Comparison of ENCODE assay signal across 25 mouse cellular contexts in genomic region chr1:154728682-154729081, GRCm38 (mm10).
A peak's percentile ranks its signal among the peaks of the same experiment; 100 is the strongest.
DNase-seq lines count a peak whose midpoint lies in the region; ATAC-seq lines count a peak whose summit lies in the region.
"Had no signal": no experiment of that assay in that cellular context is flagged by ENCODE, and none has a peak within 500 bp of the region (broad histone marks: within the 10 kb centered on the region; RNA-seq: fewer than 3 reads in every experiment).

No protein-coding gene starts in this region.

- H3K4me3 ChIP-seq in forebrain, embryonic 11.5 days (ENCODE audit: low read depth, low read length) = no peak overlapping the region
- no peak overlapping the region for H3K4me3 ChIP-seq in forebrain, embryonic 16.5 days (replicated peaks; ENCODE audit: low read length)
- no peak overlapping the region for H3K4me3 ChIP-seq in heart, embryonic 10.5 days
- no peak overlapping the region for H3K4me3 ChIP-seq in midbrain, embryonic 11.5 days (ENCODE audit: low read depth, low read length)
- no peak overlapping the region for H3K4me3 ChIP-seq in midbrain, embryonic 16.5 days (ENCODE audit: low read depth, low read length)
- H3K4me3 ChIP-seq: embryonic facial prominence, embryonic 13.5 days; embryonic facial prominence, embryonic 15.5 days; erythroblast, embryonic 14.5 days; forebrain, embryonic 10.5 days; forebrain, embryonic 13.5 days; forebrain, embryonic 15.5 days had no signal

- DNase-seq in forebrain, embryonic 11.5 days (ENCODE audit: low spot score) = no peak
- DNase-seq in heart, embryonic 10.5 days (ENCODE audit: low spot score) = peak; percentile 41
- DNase-seq in heart, adult 9 months (ENCODE audit: low spot score in 2 of 2) = no peak
- DNase-seq in midbrain, embryonic 11.5 days (ENCODE audit: low spot score, missing footprints) = peak; percentile 87
- DNase-seq in ZHBTc4 (ENCODE audit: low read depth, low spot score) = peak; percentile 54
- no peak for DNase-seq in spleen, postnatal 14 days (ENCODE audit: low spot score in 2 of 2)
- DNase-seq: adrenal gland, adult 2 months; adrenal gland, postnatal 10 days; adrenal gland, postnatal 25 days; B cell, adult 2 months; cerebellum, adult 11 months; cerebellum, adult 18-20 months; cerebellum, adult 8-10 months; cerebellum, adult 9-11 months; embryo, embryonic 11 days had no signal

- no peaks in the 10 kb centered on the region for H3K9me3 ChIP-seq in forebrain, embryonic 11.5 days (ENCODE audit: control insufficient read depth, low read length)
- no peaks in the 10 kb centered on the region for H3K9me3 ChIP-seq in forebrain, embryonic 16.5 days (ENCODE audit: control insufficient read depth, low read length)
- no peaks in the 10 kb centered on the region for H3K9me3 ChIP-seq in heart, embryonic 10.5 days
- H3K9me3 ChIP-seq in midbrain, embryonic 11.5 days (ENCODE audit: control insufficient read depth, low read length) = no peaks in the 10 kb centered on the region
- H3K9me3 ChIP-seq in midbrain, embryonic 16.5 days (replicated peaks; ENCODE audit: control insufficient read depth, low read length, poor library complexity, severe bottlenecking) = no peaks in the 10 kb centered on the region
- H3K9me3 ChIP-seq: embryonic facial prominence, embryonic 13.5 days; embryonic facial prominence, embryonic 15.5 days; forebrain, embryonic 10.5 days; forebrain, embryonic 13.5 days; forebrain, embryonic 15.5 days had no signal

- H3K27ac ChIP-seq in forebrain, embryonic 11.5 days (ENCODE audit: low read depth, low read length) = no peak overlapping the region
- H3K27ac ChIP-seq in forebrain, embryonic 16.5 days (ENCODE audit: low read length) = no peak overlapping the region
- H3K27ac ChIP-seq in heart, embryonic 10.5 days = no peak overlapping the region
- H3K27ac ChIP-seq in midbrain, embryonic 11.5 days (ENCODE audit: low read depth, low read length) = no peak overlapping the region
- no peak overlapping the region for H3K27ac ChIP-seq in midbrain, embryonic 16.5 days (ENCODE audit: low read length)
- H3K27ac ChIP-seq: embryonic facial prominence, embryonic 13.5 days; embryonic facial prominence, embryonic 15.5 days; forebrain, embryonic 10.5 days; forebrain, embryonic 13.5 days; forebrain, embryonic 15.5 days had no signal

- H3K4me1 ChIP-seq in forebrain, embryonic 11.5 days (replicated peaks; ENCODE audit: control insufficient read depth, insufficient read depth, low read length) = 0 out of 2 replicates have a peak, but pooled peaks cover 9% of the 10 kb centered on the region
- peaks cover 41% of the 10 kb centered on the region for H3K4me1 ChIP-seq in forebrain, embryonic 16.5 days (replicated peaks; ENCODE audit: control insufficient read depth, insufficient read depth, low read length)
- H3K4me1 ChIP-seq in heart, embryonic 10.5 days = peaks cover 22% of the 10 kb centered on the region
- peaks cover 20% of the 10 kb centered on the region for H3K4me1 ChIP-seq in midbrain, embryonic 11.5 days (ENCODE audit: control insufficient read depth, insufficient read depth, low read length)
- H3K4me1 ChIP-seq in midbrain, embryonic 16.5 days (ENCODE audit: control insufficient read depth, insufficient read depth, low read length) = peaks cover 12% of the 10 kb centered on the region; the same call in 1 of the 2 replicates

- H3K4me2 ChIP-seq in forebrain, embryonic 11.5 days (ENCODE audit: low read depth, low read length, severe bottlenecking) = no peak overlapping the region
- H3K4me2 ChIP-seq in forebrain, embryonic 16.5 days (ENCODE audit: low read length) = no peak overlapping the region
- no peak overlapping the region for H3K4me2 ChIP-seq in midbrain, embryonic 11.5 days
- no peak overlapping the region for H3K4me2 ChIP-seq in midbrain, embryonic 16.5 days (ENCODE audit: low read length)
- H3K4me2 ChIP-seq: embryonic facial prominence, embryonic 13.5 days; embryonic facial prominence, embryonic 15.5 days; forebrain, embryonic 13.5 days; forebrain, embryonic 15.5 days had no signal

- H3K36me3 ChIP-seq in forebrain, embryonic 11.5 days (ENCODE audit: control insufficient read depth, insufficient read depth, low read length) = no peaks in the 10 kb centered on the region
- no peaks in the 10 kb centered on the region for H3K36me3 ChIP-seq in forebrain, embryonic 16.5 days (ENCODE audit: control insufficient read depth, insufficient read depth)
- no peaks in the 10 kb centered on the region for H3K36me3 ChIP-seq in heart, embryonic 10.5 days
- H3K36me3 ChIP-seq in midbrain, embryonic 11.5 days (ENCODE audit: control insufficient read depth, insufficient read depth, low read length) = no peaks in the 10 kb centered on the region
- H3K36me3 ChIP-seq in midbrain, embryonic 16.5 days (ENCODE audit: control insufficient read depth, insufficient read depth, low read length) = no peaks in the 10 kb centered on the region
- H3K36me3 ChIP-seq: embryonic facial prominence, embryonic 13.5 days; embryonic facial prominence, embryonic 15.5 days; forebrain, embryonic 10.5 days; forebrain, embryonic 15.5 days had no signal

- peaks cover 36% of the 10 kb centered on the region for H3K27me3 ChIP-seq in forebrain, embryonic 11.5 days (ENCODE audit: control insufficient read depth, insufficient read depth, low read length)
- H3K27me3 ChIP-seq in forebrain, embryonic 16.5 days (replicated peaks; ENCODE audit: control insufficient read depth, insufficient read depth, low read length) = peaks cover 8% of the 10 kb centered on the region
- peaks cover 62% of the 10 kb centered on the region for H3K27me3 ChIP-seq in heart, embryonic 10.5 days (ENCODE audit: insufficient read depth, poor library complexity, severe bottlenecking)
- peaks cover 33% of the 10 kb centered on the region for H3K27me3 ChIP-seq in midbrain, embryonic 11.5 days (ENCODE audit: control insufficient read depth, insufficient read depth, low read length)
- H3K27me3 ChIP-seq in midbrain, embryonic 16.5 days (ENCODE audit: control insufficient read depth, insufficient read depth, low read depth, low read length) = peaks cover 6% of the 10 kb centered on the region
- H3K27me3 ChIP-seq: CH12.LX had no signal

- ATAC-seq in forebrain, embryonic 11.5 days (replicated peaks; ENCODE audit: low FRiP score) = no peak
- ATAC-seq in forebrain, embryonic 16.5 days = no peak
- ATAC-seq in midbrain, embryonic 11.5 days (ENCODE audit: low FRiP score) = no peak
- no peak for ATAC-seq in midbrain, embryonic 16.5 days
- ATAC-seq: CD4-positive, CD25-positive, alpha-beta regulatory T cell, adult 4 months; forebrain, embryonic 13.5 days; forebrain, embryonic 15.5 days had no signal

- 44% methylated on average over 5 of the region's 5 CpGs for WGBS in forebrain, embryonic 11.5 days
- 47% methylated on average over 5 of the region's 5 CpGs for WGBS in forebrain, embryonic 16.5 days
- 45% methylated on average over 5 of the region's 5 CpGs for WGBS in heart, embryonic 10.5 days
- 47% methylated on average over 5 of the region's 5 CpGs for WGBS in midbrain, embryonic 11.5 days
- WGBS in midbrain, embryonic 16.5 days = 40% methylated on average over 5 of the region's 5 CpGs

- H3K9ac ChIP-seq in forebrain, embryonic 11.5 days (ENCODE audit: low read length) = 0 out of 2 replicates have a peak overlapping the region, but pooled peaks have one; percentile 2
- no peak overlapping the region for H3K9ac ChIP-seq in forebrain, embryonic 16.5 days (replicated peaks; ENCODE audit: low read depth, low read length)
- H3K9ac ChIP-seq in midbrain, embryonic 11.5 days (ENCODE audit: low read length) = no peak overlapping the region
- H3K9ac ChIP-seq in midbrain, embryonic 16.5 days (ENCODE audit: low read depth, low read length) = no peak overlapping the region
- H3K9ac ChIP-seq: embryonic facial prominence, embryonic 13.5 days; embryonic facial prominence, embryonic 15.5 days; forebrain, embryonic 13.5 days; forebrain, embryonic 15.5 days had no signal

Comparison
In these comparisons a context has a peak if more than half of its experiments do, and no peak if none do; other contexts are left out.
1. DNase-seq: peak in heart, embryonic 10.5 days (single experiment), midbrain, embryonic 11.5 days (single experiment) and ZHBTc4 (single experiment); none in forebrain, embryonic 11.5 days (single experiment), heart, adult 9 months (0 of 2) and spleen, postnatal 14 days (0 of 2).